Mouse (Mus musculus): ENCODE data around the gene Pofut1. TPM values are rescaled to one million over a fixed set of nuclear protein-coding genes. Genes with fewer than 3 reads are reported as not detected.
"Not testable (repeated sequence)": the region's sequence is repeated elsewhere in the genome, so short reads cannot be mapped to it uniquely, and the experiment has no call there.

The Pofut1 gene
- polyA plus RNA-seq, 1 experiment from 2014 or later, result 13.4 TPM

- no peaks in the 10 kb centered on the region for H3K9me3 ChIP-seq (ENCODE audit: control insufficient read depth, low read depth, low read length)
- 97% methylated on average over 2 of the region's 2 CpGs for WGBS
- no peak overlapping the region for H3K9ac ChIP-seq (replicated peaks; ENCODE audit: low read depth, low read length)
- no peaks in the 10 kb centered on the region for H3K27me3 ChIP-seq (ENCODE audit: control insufficient read depth, insufficient read depth, low read length)
- no peak overlapping the region for H3K27ac ChIP-seq (ENCODE audit: low read length)
- H3K4me2 ChIP-seq (replicated peaks; ENCODE audit: low read depth, low read length), result no peak overlapping the region
- no peak for ATAC-seq (ENCODE audit: insufficient number of reproducible peaks, insufficient read depth, low FRiP score, low read depth)
- H3K4me3 ChIP-seq (ENCODE audit: low read depth, low read length), result no peak overlapping the region
- H3K4me1 ChIP-seq (ENCODE audit: control insufficient read depth, insufficient read depth, low read length), result peaks cover 4% of the 10 kb centered on the region
- H3K36me3 ChIP-seq (ENCODE audit: control insufficient read depth, insufficient read depth, low read length), result peaks cover 28% of the 10 kb centered on the region
Observed at GRCm38 (mm10) chr2:153267331-153267730, 26.0 kb downstream of the Pofut1 start.

GRCm38 (mm10) chr2:153270231-153270915, 29.0 kb downstream of the Pofut1 start:
- not testable (repeated sequence) for H3K9ac ChIP-seq (replicated peaks; ENCODE audit: low read depth, low read length); H3K4me2 ChIP-seq (replicated peaks; ENCODE audit: low read depth, low read length); H3K27me3 ChIP-seq (ENCODE audit: control insufficient read depth, insufficient read depth, low read length); H3K9me3 ChIP-seq (ENCODE audit: control insufficient read depth, low read depth, low read length); H3K4me3 ChIP-seq (ENCODE audit: low read depth, low read length); H3K4me1 ChIP-seq (ENCODE audit: control insufficient read depth, insufficient read depth, low read length); H3K27ac ChIP-seq (ENCODE audit: low read length)
- H3K36me3 ChIP-seq (ENCODE audit: control insufficient read depth, insufficient read depth, low read length), result peaks cover 17% of the 10 kb centered on the region
- ATAC-seq (ENCODE audit: insufficient number of reproducible peaks, insufficient read depth, low FRiP score, low read depth), result peak; percentile 35; the same call in 1 of the 2 replicates
- 56% methylated on average over 8 of the region's 8 CpGs for WGBS

- not testable (repeated sequence) for H3K27me3 ChIP-seq (ENCODE audit: control insufficient read depth, insufficient read depth, low read length); H3K9me3 ChIP-seq (ENCODE audit: control insufficient read depth, low read depth, low read length); H3K4me2 ChIP-seq (replicated peaks; ENCODE audit: low read depth, low read length); H3K27ac ChIP-seq (ENCODE audit: low read length); H3K4me1 ChIP-seq (ENCODE audit: control insufficient read depth, insufficient read depth, low read length); H3K36me3 ChIP-seq (ENCODE audit: control insufficient read depth, insufficient read depth, low read length); H3K4me3 ChIP-seq (ENCODE audit: low read depth, low read length); H3K9ac ChIP-seq (replicated peaks; ENCODE audit: low read depth, low read length)
- WGBS, result 55% methylated on average over 6 of the region's 6 CpGs
- peak; percentile 44 for ATAC-seq (ENCODE audit: insufficient number of reproducible peaks, insufficient read depth, low FRiP score, low read depth)
Observed at GRCm38 (mm10) chr2:153274200-153274918, 33.0 kb downstream of the Pofut1 start.

GRCm38 (mm10) chr2:153274919-153275247, 33.5 kb downstream of the Pofut1 start:
- Histone ChIP-seq H3K9ac (replicated peaks; ENCODE audit: low read depth, low read length) (no peak overlapping the region), H3K4me3 (ENCODE audit: low read depth, low read length) (no peak overlapping the region), H3K27me3 (ENCODE audit: control insufficient read depth, insufficient read depth, low read length) (no peaks in the 10 kb centered on the region), H3K36me3 (ENCODE audit: control insufficient read depth, insufficient read depth, low read length) (no peaks in the 10 kb centered on the region), H3K27ac (ENCODE audit: low read length) (no peak overlapping the region), H3K9me3 (ENCODE audit: control insufficient read depth, low read depth, low read length) (no peaks in the 10 kb centered on the region), H3K4me1 (ENCODE audit: control insufficient read depth, insufficient read depth, low read length) (peaks cover 4% of the 10 kb centered on the region), H3K4me2 (replicated peaks; ENCODE audit: low read depth, low read length) (no peak overlapping the region)
- no peak for ATAC-seq (ENCODE audit: insufficient number of reproducible peaks, insufficient read depth, low FRiP score, low read depth)
- WGBS, result 66% methylated on average over 6 of the region's 6 CpGs

- H3K9ac ChIP-seq (replicated peaks; ENCODE audit: low read depth, low read length); H3K36me3 ChIP-seq (ENCODE audit: control insufficient read depth, insufficient read depth, low read length); H3K27ac ChIP-seq (ENCODE audit: low read length); H3K4me3 ChIP-seq (ENCODE audit: low read depth, low read length); H3K27me3 ChIP-seq (ENCODE audit: control insufficient read depth, insufficient read depth, low read length); ATAC-seq (ENCODE audit: insufficient number of reproducible peaks, insufficient read depth, low FRiP score, low read depth); H3K9me3 ChIP-seq (ENCODE audit: control insufficient read depth, low read depth, low read length); H3K4me1 ChIP-seq (ENCODE audit: control insufficient read depth, insufficient read depth, low read length); H3K4me2 ChIP-seq (replicated peaks; ENCODE audit: low read depth, low read length): not testable (repeated sequence)
- WGBS, result 80% methylated on average over 3 of the region's 3 CpGs
Observed at GRCm38 (mm10) chr2:153275577-153275976, 34.2 kb downstream of the Pofut1 start.

- H3K4me3 ChIP-seq (ENCODE audit: low read depth, low read length), result no peak overlapping the region
- no peak overlapping the region for H3K27ac ChIP-seq (ENCODE audit: low read length)
- 86% methylated on average over 8 of the region's 8 CpGs for WGBS
- no peak overlapping the region for H3K4me2 ChIP-seq (replicated peaks; ENCODE audit: low read depth, low read length)
- no peaks in the 10 kb centered on the region for H3K9me3 ChIP-seq (ENCODE audit: control insufficient read depth, low read depth, low read length)
- no peak overlapping the region for H3K9ac ChIP-seq (replicated peaks; ENCODE audit: low read depth, low read length)
- no peaks in the 10 kb centered on the region for H3K36me3 ChIP-seq (ENCODE audit: control insufficient read depth, insufficient read depth, low read length)
- no peak for ATAC-seq (ENCODE audit: insufficient number of reproducible peaks, insufficient read depth, low FRiP score, low read depth)
- H3K4me1 ChIP-seq (ENCODE audit: control insufficient read depth, insufficient read depth, low read length), result peaks cover 3% of the 10 kb centered on the region; the same call in 1 of the 2 replicates
- no peaks in the 10 kb centered on the region for H3K27me3 ChIP-seq (ENCODE audit: control insufficient read depth, insufficient read depth, low read length)
Observed at GRCm38 (mm10) chr2:153276440-153276839, 35.1 kb downstream of the Pofut1 start.

- ATAC-seq (ENCODE audit: insufficient number of reproducible peaks, insufficient read depth, low FRiP score, low read depth); H3K4me1 ChIP-seq (ENCODE audit: control insufficient read depth, insufficient read depth, low read length); H3K9ac ChIP-seq (replicated peaks; ENCODE audit: low read depth, low read length); H3K27ac ChIP-seq (ENCODE audit: low read length); H3K36me3 ChIP-seq (ENCODE audit: control insufficient read depth, insufficient read depth, low read length); H3K4me3 ChIP-seq (ENCODE audit: low read depth, low read length); H3K4me2 ChIP-seq (replicated peaks; ENCODE audit: low read depth, low read length); H3K27me3 ChIP-seq (ENCODE audit: control insufficient read depth, insufficient read depth, low read length); H3K9me3 ChIP-seq (ENCODE audit: control insufficient read depth, low read depth, low read length): not testable (repeated sequence)
- 92% methylated on average over 5 of the region's 5 CpGs for WGBS
Observed at GRCm38 (mm10) chr2:153276846-153277245, 35.5 kb downstream of the Pofut1 start.

GRCm38 (mm10) chr2:153278357-153278756, 37.0 kb downstream of the Pofut1 start:
- H3K27me3 ChIP-seq (ENCODE audit: control insufficient read depth, insufficient read depth, low read length), result no peaks in the 10 kb centered on the region
- no peak overlapping the region for H3K4me2 ChIP-seq (replicated peaks; ENCODE audit: low read depth, low read length)
- H3K27ac ChIP-seq (ENCODE audit: low read length), result no peak overlapping the region
- H3K4me1 ChIP-seq (ENCODE audit: control insufficient read depth, insufficient read depth, low read length), result no peaks in the 10 kb centered on the region
- no peaks in the 10 kb centered on the region for H3K9me3 ChIP-seq (ENCODE audit: control insufficient read depth, low read depth, low read length)
- ATAC-seq (ENCODE audit: insufficient number of reproducible peaks, insufficient read depth, low FRiP score, low read depth), result no peak
- no peak overlapping the region for H3K4me3 ChIP-seq (ENCODE audit: low read depth, low read length)
- no peaks in the 10 kb centered on the region for H3K36me3 ChIP-seq (ENCODE audit: control insufficient read depth, insufficient read depth, low read length)
- WGBS, result 83% methylated on average over 5 of the region's 5 CpGs
- no peak overlapping the region for H3K9ac ChIP-seq (replicated peaks; ENCODE audit: low read depth, low read length)

Measured in stomach, embryonic 14.5 days (tissue).